Mouse (Mus musculus): ENCODE results near the gene Tmem39a. TPM values are rescaled to one million over a fixed set of nuclear protein-coding genes. Genes with fewer than 3 reads are reported as not detected.

Tmem39a gene
- 47.5 TPM for total RNA-seq (2023)

DNA sequence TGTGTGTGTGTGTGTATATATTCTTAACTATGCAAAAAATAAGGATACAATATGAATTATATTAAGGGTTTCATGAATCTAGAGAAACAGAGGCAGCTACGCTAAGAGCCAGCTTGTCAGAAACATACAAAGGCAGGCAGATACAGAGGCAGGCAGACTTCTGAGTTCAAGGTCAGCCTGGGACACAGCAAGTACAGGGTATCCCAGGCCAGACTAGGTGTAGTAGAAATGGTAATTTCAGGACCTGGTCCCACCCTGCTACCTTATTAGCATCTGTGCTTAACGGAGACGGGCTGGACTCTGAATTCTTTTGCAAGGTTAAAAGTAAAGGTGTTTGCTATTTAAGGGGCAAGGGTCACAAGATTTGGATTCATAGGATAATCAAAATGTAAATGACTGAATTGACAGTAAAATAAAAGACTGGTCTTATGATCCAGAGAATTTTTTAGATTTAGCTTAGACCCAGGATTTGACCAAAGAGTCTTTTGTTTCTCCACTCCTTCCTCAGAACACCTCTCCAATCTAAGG, at the start of gene Tmem39a:
TSS of gene Tmem39a (plus strand) at position 478 of the 528 bp plus-strand sequence.

DNA sequence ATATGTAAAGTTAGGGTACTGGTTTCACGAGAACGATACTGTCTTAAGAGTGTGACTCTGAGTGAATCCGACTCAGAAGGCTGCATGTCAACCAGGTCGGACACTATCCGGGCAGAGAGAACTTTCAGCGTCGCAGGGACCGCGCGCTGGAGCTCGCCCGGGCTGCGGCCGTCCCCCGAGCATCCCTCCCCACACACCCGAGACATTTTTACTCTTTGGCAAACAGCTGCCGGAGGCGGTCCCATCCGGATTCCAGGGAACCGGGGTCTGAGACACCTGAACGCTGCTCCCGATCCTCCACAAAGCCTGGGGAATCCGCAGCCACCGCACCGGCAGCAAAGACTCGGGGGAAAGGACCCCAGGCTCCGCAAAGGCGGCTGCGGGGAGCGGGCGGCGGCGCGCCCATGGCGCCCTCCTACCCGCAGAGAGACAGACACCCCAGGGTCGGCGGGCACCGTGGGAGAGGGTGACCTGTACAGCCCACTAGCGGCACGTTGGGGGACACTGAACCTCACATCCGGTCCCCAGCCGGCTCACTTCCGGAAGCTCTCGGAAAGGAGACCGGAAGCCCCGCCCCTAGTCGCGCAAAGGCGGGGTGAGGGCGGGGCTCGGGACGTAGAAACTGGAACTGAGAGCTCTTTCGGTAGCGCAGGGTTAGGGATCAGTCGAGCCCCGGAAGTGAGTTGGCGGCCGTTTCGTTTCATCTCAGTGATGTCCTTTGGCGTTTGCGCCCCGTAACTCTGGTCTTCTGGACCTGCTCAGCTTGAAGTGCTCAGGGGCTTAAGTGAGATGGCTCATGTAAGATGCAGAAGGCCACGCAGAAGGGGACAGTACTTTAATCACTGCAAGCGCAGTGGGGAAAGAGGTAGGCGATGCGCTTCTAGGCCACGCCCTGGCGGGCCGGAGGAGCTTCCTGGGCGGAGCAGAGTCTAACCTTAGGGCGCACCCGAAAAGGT, 36.1 kb upstream of the Tmem39a start, which contains the start of gene Timmdc1:
TSS of gene Timmdc1 (minus strand) at position 535 of the 956 bp plus-strand sequence.

DNA sequence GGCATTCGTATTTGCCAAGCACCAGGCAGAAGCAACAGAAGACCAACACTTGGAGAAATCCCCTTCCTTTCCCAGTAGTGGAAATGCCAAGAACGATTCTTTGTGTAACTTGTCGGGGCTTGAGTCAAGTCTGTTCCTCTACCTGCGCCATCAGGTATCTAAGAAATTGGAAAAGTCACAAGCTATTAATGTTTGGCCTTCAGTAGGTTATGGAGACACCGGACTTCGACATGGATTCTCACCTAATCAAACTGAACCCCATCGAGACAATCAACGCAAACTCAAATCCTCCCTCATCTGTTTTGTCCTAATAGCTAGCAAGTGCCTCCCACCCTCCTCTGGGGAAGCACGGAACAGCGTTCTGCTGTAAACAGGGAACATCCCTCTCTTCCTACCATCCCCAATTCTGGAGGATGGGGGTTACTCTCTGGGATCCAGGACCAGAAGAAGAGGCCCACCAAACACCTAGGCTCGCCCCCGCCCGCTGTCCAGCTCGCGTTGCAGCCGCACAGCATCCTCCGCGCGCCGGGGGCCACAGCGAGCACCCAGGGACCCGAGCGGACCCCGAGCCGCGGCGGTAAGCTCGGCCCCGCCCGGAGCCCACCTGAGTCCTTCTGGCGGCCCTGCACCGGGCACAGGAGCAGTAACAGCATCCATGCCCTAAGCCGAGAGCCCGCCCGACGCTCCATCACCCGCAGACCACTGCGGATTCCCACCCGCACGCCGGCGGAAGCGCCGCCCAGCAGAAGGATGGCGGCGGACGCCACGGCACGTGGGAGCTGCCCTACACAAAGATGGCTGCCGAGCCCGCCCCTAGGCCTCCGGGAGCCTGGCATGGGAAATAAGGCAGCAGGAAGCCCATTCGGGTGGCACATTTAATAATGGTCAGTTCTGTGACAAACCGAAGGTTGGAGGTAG, 8.8 kb upstream of the Tmem39a start, which contains the start of gene Poglut1:
TSS of gene Poglut1 (minus strand) at position 780 of the 918 bp plus-strand sequence.

Other genes with a start within 250 kb of the Tmem39a start
- not detected for gene Maats1, start 216.6 kb upstream of the Tmem39a start, total RNA-seq (2023)
- gene Cox17, start 211.7 kb upstream of the Tmem39a start, total RNA-seq (2023) = 64.1 TPM
- gene Gm21987, start 211.7 kb upstream of the Tmem39a start, total RNA-seq (2023) = not detected
- not detected for gene Popdc2, start 196.5 kb upstream of the Tmem39a start, total RNA-seq (2023)
- gene Pla1a, start 125.6 kb upstream of the Tmem39a start, total RNA-seq (2023) = not detected
- 19.5 TPM for gene Adprh, start 106.0 kb upstream of the Tmem39a start, total RNA-seq (2023)
- gene Cd80, start 103.1 kb upstream of the Tmem39a start, total RNA-seq (2023) = 1.0 TPM
- 14.1 TPM for gene Timmdc1, start 36.0 kb upstream of the Tmem39a start, total RNA-seq (2023)
- 27.5 TPM for gene Poglut1, start 8.4 kb upstream of the Tmem39a start, total RNA-seq (2023)
- 13.2 TPM for gene Arhgap31, start 154.6 kb downstream of the Tmem39a start, total RNA-seq (2023)
- 1.1 TPM for gene B4galt4, start 183.6 kb downstream of the Tmem39a start, total RNA-seq (2023)
- gene Upk1b, start 241.6 kb downstream of the Tmem39a start, total RNA-seq (2023) = 2.1 TPM

Data from CD4-positive naive resting alpha-beta T cell, adult 57 days (primary cell).